Mouse (Mus musculus) heart, adult 2 months (tissue): ENCODE measurements around the gene Wrap53. TPM values are rescaled to one million over a fixed set of nuclear protein-coding genes. Genes with fewer than 3 reads are reported as not detected.
A peak's percentile ranks its signal among the peaks of the same experiment; 100 is the strongest.

Source experiments
- DNase-seq, 2 experiments: peaks; one replicate each; pipeline ENCODE4 v3.0.0; 2021
- H3K27ac ChIP-seq: fragments of 200-600 bp; 2 replicates; pipeline ENCODE4 v1.8.1; 2022
- H3K27me3 ChIP-seq: fragments of 200-500 bp; 2 replicates; pipeline ENCODE4 v1.6.1; 2012; ENCODE audit warnings: mild to moderate bottlenecking, low read length, inconsistent platforms, mixed read lengths; ENCODE audit not compliant: control insufficient read depth, insufficient read depth
- H3K36me3 ChIP-seq: fragments of 200-500 bp; 2 replicates; pipeline ENCODE4 v1.6.1; 2012; ENCODE audit warnings: low read length, inconsistent platforms; ENCODE audit not compliant: control insufficient read depth, insufficient read depth
- H3K4me1 ChIP-seq: fragments of 200-500 bp; 2 replicates; pipeline ENCODE4 v1.6.1; 2011; ENCODE audit warnings: low read length; ENCODE audit not compliant: control insufficient read depth, insufficient read depth
- H3K4me3 ChIP-seq: fragments of 200-600 bp; 2 replicates; pipeline ENCODE4 v1.8.1; 2022
- H3K79me2 ChIP-seq: fragments of 200-500 bp; replicated peaks from 2 replicates; pipeline ENCODE4 v1.6.1; 2012; ENCODE audit warnings: mild to moderate bottlenecking, inconsistent platforms, low read length, moderate library complexity, mixed read lengths; ENCODE audit not compliant: control insufficient read depth, insufficient read depth
- H3K9ac ChIP-seq: fragments of 200-500 bp; 2 replicates; pipeline ENCODE4 v1.6.1; 2012; ENCODE audit warnings: low read depth, mild to moderate bottlenecking, control low read depth, inconsistent platforms, low read length, mixed read lengths
- CTCF ChIP-seq: fragments of 200-600 bp; IDR thresholded peaks from 2 replicates; pipeline ENCODE4 v1.8.1; 2022; ENCODE audit warnings: antibody characterized with exemption, mild to moderate bottlenecking, moderate library complexity
- EP300 ChIP-seq: fragments of 200-500 bp; IDR thresholded peaks from 2 replicates; pipeline ENCODE4 v1.6.1; 2011; ENCODE audit warnings: low read depth, low read length, control low read depth; ENCODE audit not compliant: insufficient read depth
- POLR2A ChIP-seq: fragments of 200-500 bp; IDR thresholded peaks from 2 replicates; pipeline ENCODE4 v1.6.1; 2011; ENCODE audit warnings: mild to moderate bottlenecking, low read depth, low read length, control low read depth; ENCODE audit not compliant: insufficient read depth
- whole genome bisulfite sequencing: fragments of 180-500 bp; shearing (Covaris S2); methylation state at CpG from one replicate; pipeline ENCODE4 v1.1.7; 2018; 5-methylcytosine and 5-hydroxymethylcytosine counted together
- intact Hi-C: fragments of 180-260 bp; cut with DNase I; formaldehyde crosslinking; loops from one replicate; pipeline ENCODE4 v1.15.1; 2025
- polyA plus RNA-seq: library from polyadenylated mRNA; depleted of rRNA; stranded (reverse); fragments of >200 nt; gene quantifications from 2 replicates; pipeline ENCODE4 v1.2.3, GENCODE M21; 2012
- total RNA-seq, 2 experiments: library from RNA; stranded (reverse); gene quantifications; 2 replicates each; pipeline ENCODE4 v1.2.3; 2021

Wrap53 gene
- total and polyA plus RNA-seq, 3 experiments = 5.4 to 10.1 (median 5.6) TPM

DNA sequence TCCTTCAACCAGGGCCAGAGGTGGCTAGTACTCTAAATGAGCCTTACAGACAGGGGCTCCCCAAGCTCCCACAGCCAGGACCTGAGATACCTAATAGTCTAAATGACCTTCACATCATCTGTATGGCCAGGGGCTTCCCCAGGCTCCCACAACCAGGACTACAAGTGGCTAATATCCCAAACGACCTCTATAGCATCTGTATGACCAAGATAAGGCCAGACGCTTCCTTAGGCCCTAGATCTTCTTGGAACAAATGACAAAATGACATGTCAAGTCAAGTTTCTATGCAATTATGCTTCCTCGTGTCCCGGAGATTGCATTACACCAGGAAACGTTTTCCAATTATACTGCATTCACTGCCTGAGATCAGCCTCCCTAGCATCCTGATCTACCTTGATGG lies 3.7 kb downstream of the Wrap53 start:
- no peak for DNase-seq
- no peak for TF ChIP-seq CTCF
- no peak for TF ChIP-seq EP300
- no peak for TF ChIP-seq POLR2A
- Histone ChIP-seq H3K27me3 (no peaks in the 10 kb centered on the region), H3K27ac (no peak overlapping the region), H3K4me3 (no peak overlapping the region), H3K9ac (no peak overlapping the region), H3K4me1 (0 out of 2 replicates have a peak, but pooled peaks cover 1% of the 10 kb centered on the region), H3K79me2 (no peaks in the 10 kb centered on the region; the same call in 1 of the 2 replicates), H3K36me3 (no peaks in the 10 kb centered on the region)
- WGBS = 57% methylated on average over 5 of the region's 5 CpGs
- intact Hi-C loops = loop anchor here (5.0 kb wide), 2 partner anchors 159 to 179 kb away; partner anchors contain the start of genes Cyb5d1, Naa38 and Tmem88

DNA sequence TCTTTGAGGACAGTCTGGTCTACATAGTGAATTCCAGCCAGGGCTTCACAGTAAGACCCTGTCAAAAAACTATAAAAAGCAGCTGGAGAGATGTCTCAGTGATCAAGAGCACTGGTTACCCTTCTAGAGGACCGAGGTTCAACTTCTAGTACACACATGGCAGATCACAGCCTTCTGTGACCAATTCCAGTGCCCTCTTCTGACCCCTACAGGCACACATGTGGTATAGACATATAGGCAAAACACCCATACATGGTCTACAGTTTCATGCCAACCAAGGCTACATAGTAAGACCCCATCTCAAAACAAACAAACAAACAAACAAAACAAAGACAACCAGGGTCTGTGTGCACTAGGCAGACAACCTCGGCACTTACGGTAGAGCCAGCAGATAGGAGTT lies 4.8 kb downstream of the Wrap53 start:
- Histone ChIP-seq H3K27me3 (no peaks in the 10 kb centered on the region), H3K79me2 (no peaks in the 10 kb centered on the region; the same call in 1 of the 2 replicates), H3K36me3 (no peaks in the 10 kb centered on the region), H3K4me1 (0 out of 2 replicates have a peak, but pooled peaks cover 1% of the 10 kb centered on the region), H3K27ac (no peak overlapping the region), H3K4me3 (no peak overlapping the region), H3K9ac (no peak overlapping the region)
- no peak for DNase-seq
- no peak for TF ChIP-seq EP300
- peak; percentile 65 for TF ChIP-seq CTCF
- intact Hi-C loops = loop anchor here (5.0 kb wide), 2 partner anchors 158 to 178 kb away; partner anchors contain the start of genes Cyb5d1, Naa38 and Tmem88
- WGBS = 56% methylated on average over 3 of the region's 3 CpGs

DNA sequence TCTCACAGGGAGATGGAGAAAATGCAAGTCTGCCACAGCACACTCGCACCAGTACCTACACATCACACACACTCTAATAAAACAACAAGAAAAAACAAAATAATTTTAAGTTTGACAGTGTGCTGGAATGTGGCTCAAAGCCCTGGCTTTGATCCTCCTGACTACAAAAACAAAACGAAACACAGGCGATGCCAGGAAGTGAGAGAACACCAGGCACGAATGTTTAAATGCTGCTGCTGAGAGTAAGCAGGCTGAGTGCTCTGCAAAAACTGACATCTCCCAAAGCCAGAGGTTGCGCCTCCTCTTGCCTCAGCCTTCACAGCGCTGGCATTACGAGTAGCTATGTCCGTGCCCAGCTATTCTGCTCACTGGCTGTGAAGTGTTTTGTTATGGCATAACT lies 14.9 kb downstream of the Wrap53 start:
- H3K27ac ChIP-seq = no peak overlapping the region
- 0 out of 2 replicates have a peak, but pooled peaks cover under 1% of the 10 kb centered on the region for H3K27me3 ChIP-seq
- no peak overlapping the region for H3K9ac ChIP-seq
- no peak for TF ChIP-seq EP300
- TF ChIP-seq CTCF = no peak
- no peak for TF ChIP-seq POLR2A
- H3K36me3 ChIP-seq = no peaks in the 10 kb centered on the region
- no peaks in the 10 kb centered on the region for H3K4me1 ChIP-seq
- intact Hi-C loops = no loop called here
- no peaks in the 10 kb centered on the region for H3K79me2 ChIP-seq
- DNase-seq = no peak
- no peak overlapping the region for H3K4me3 ChIP-seq
- 77% methylated on average over 8 of the region's 8 CpGs for WGBS

DNA sequence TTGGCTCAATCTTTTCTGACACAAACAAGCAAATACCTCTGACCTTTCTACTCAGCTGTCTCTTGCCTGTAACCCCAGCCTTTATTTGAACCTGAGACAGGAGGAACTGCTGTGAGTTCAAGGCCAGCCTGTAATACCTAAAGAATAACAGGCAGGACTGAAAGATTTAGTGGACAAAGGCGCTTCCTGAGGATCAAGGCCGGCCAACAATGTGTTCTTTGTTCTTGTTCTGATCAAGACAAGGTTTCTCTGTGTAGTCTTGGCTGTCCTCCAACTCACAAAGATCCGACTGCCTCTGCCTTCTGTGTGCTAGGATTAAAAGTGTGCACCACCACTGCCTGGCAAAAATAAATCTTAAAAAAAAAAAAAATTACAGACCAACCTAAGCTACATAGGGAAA lies 15.7 kb downstream of the Wrap53 start:
- Histone ChIP-seq H3K4me1 (no peaks in the 10 kb centered on the region), H3K79me2 (no peaks in the 10 kb centered on the region), H3K4me3 (no peak overlapping the region), H3K36me3 (no peaks in the 10 kb centered on the region), H3K27me3 (0 out of 2 replicates have a peak, but pooled peaks cover 1% of the 10 kb centered on the region), H3K9ac (no peak overlapping the region), H3K27ac (no peak overlapping the region)
- TF ChIP-seq POLR2A (no peak), EP300 (no peak), CTCF (no peak)
- DNase-seq = no peak
- intact Hi-C loops = no loop called here
- 58% methylated on average over 3 of the region's 3 CpGs for WGBS

DNA sequence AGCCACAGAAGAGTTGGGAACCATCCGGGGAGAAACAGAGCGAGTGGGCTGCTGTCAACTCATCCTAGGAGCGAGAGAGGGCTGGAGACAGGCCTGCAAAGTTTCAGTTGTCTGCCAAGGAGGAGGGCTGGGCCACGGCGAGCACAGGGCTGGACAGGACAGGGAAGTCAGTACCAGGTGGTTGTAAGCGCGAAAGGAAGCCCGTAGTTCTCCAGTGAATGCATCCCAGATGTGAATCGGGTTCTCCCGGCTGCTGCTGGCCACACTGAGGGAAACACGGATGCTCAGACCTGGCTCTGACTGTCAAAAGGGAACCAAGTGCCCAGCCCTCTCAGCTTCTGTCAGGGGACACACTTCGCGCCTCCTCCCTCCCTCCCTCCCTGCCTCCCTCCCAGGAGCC lies 16.7 kb downstream of the Wrap53 start:
- intact Hi-C loops = no loop called here
- no peaks in the 10 kb centered on the region for H3K36me3 ChIP-seq
- H3K27ac ChIP-seq = no peak overlapping the region
- no peak for TF ChIP-seq POLR2A
- no peak for TF ChIP-seq EP300
- no peak for TF ChIP-seq CTCF
- no peak overlapping the region for H3K4me3 ChIP-seq
- no peaks in the 10 kb centered on the region for H3K79me2 ChIP-seq
- H3K9ac ChIP-seq = no peak overlapping the region
- 80% methylated on average over 13 of the region's 13 CpGs for WGBS
- H3K27me3 ChIP-seq = 0 out of 2 replicates have a peak, but pooled peaks cover 1% of the 10 kb centered on the region
- no peaks in the 10 kb centered on the region for H3K4me1 ChIP-seq
- DNase-seq = no peak

DNA sequence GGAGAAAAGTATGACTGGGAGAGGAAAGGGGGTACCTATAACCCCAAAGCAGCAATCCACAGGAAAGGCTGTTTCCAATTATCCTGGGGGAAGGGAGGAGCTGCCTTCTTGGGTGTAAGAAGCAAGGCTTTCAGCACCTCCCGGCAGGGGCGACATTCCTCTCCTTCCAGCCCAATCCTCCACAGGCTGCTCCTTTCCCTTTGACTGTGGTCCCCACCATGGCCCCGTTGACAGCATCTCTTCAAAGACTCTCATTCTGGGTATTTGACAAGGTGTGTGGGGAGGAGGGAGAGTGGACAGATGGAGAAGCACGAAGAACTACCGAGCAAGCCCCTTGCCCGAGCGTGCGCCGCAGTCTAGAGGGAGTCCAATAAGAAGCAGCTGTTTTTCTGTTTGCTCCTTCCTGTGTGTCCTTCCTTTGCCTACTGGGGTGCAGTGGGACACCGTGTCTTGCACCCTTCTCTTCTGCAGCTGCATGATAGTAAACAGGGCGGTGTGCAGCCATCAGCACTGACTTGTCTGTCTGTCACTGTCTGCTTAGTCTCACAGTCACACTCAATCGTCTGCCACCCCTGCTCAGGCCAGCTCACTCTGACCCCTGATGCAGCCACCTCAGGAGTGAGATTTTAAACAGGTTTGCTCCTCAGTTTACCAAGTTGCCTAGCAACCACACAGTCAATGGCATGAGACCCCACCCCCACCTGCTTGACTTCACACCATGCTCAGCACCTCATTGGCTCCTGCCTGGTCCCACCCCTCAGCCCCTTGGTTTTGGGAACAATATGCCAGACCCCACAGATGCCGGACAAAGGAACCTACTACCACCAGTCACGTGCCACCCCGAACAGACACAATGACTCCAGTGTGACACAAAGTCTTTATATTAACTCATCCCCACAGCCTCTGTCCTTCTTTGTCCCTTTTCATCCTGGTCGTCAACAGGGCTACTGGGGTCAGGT lies 18.9 kb downstream of the Wrap53 start:
- Histone ChIP-seq H3K36me3 (no peaks in the 10 kb centered on the region), H3K27ac (no peak overlapping the region), H3K4me1 (no peaks in the 10 kb centered on the region), H3K9ac (no peak overlapping the region), H3K4me3 (no peak overlapping the region), H3K27me3 (0 out of 2 replicates have a peak, but pooled peaks cover 1% of the 10 kb centered on the region), H3K79me2 (no peaks in the 10 kb centered on the region)
- WGBS = 73% methylated on average over 16 of the region's 16 CpGs
- DNase-seq = no peak
- intact Hi-C loops = no loop called here
- TF ChIP-seq CTCF (no peak), EP300 (no peak)
